In the genomic region with DNA sequence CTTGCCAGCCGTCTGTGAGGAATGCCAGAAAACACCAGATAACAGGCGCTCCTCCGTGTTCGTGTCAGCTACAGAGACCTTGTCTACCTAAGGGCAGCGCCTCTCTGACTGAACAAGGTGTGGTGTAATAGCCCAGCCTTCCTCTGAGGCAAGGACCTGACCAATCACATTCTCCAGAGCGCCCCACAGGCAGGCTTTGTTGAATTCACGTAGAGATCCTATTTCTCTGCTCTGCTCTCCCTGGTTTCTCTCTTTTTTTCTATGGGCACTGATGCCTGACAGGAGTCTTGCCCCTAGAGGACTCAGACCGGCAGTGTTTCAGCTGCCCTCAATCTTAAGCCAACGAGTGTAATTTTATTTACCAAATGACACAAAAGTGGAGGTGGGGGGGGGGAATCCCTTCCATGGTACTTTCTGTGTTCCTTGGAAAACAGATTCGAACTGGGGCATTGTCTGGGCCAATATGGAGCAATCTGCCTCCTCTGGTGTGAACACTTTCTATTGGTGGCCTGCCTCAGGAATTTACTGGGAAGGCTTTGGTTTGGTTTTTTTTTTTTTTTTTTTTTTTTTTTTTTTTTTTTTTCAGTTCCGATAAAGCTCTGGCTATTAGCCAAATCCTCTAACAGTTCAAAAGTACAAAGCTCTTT, we compare ENCODE assay signal across 9 mouse cellular contexts. TPM values are rescaled to one million over a fixed set of nuclear protein-coding genes. Genes with fewer than 3 reads are reported as not detected.
DNase-seq lines count a peak whose midpoint lies in the region; ATAC-seq and TF ChIP-seq lines count a peak whose summit lies in the region.
"Had no signal": no experiment of that assay in that cellular context is flagged by ENCODE, and none has a peak within 500 bp of the region (broad histone marks: within the 10 kb centered on the region; RNA-seq: fewer than 3 reads in every experiment).

No protein-coding gene starts in this region.

- H3K4me2 ChIP-seq in hindbrain, embryonic 12.5 days (replicated peaks): 0 out of 2 replicates have a peak overlapping the region, but pooled peaks have one; percentile 13
- peak overlapping the region; percentile 1; the same call in 1 of the 2 replicates for H3K4me2 ChIP-seq in neural tube, embryonic 15.5 days

- no peak for TF ChIP-seq CTCF in liver, adult 2 months (IDR thresholded peaks at IDR 0.05; ENCODE audit: low read depth, low read length)
- TF ChIP-seq CTCF in layer of hippocampus, adult 2 months (conservative IDR thresholded peaks at IDR 0.05): no peak

- no peak overlapping the region for H3K27ac ChIP-seq in hindbrain, embryonic 12.5 days
- H3K27ac ChIP-seq in liver, adult 2 months (replicated peaks; ENCODE audit: insufficient read depth, low read depth, low read length): peak overlapping the region; percentile 89
- no peak overlapping the region for H3K27ac ChIP-seq in neural tube, embryonic 15.5 days (replicated peaks)
- H3K27ac ChIP-seq in layer of hippocampus, adult 2 months: no peak overlapping the region

- peak overlapping the region; percentile 56 for H3K4me3 ChIP-seq in megakaryocyte, embryonic 14.5 days (replicated peaks)
- no peak overlapping the region for H3K4me3 ChIP-seq in hindbrain, embryonic 12.5 days
- H3K4me3 ChIP-seq in liver, adult 2 months (ENCODE audit: insufficient read depth, low read depth, low read length): no peak overlapping the region; the same call in 1 of the 2 replicates
- no peak overlapping the region for H3K4me3 ChIP-seq in neural tube, embryonic 15.5 days (replicated peaks)
- no peak overlapping the region for H3K4me3 ChIP-seq in layer of hippocampus, adult 2 months

- H3K27me3 ChIP-seq in megakaryocyte, embryonic 14.5 days (replicated peaks): peaks cover 1% of the 10 kb centered on the region
- H3K27me3 ChIP-seq in hindbrain, embryonic 12.5 days: no peaks in the 10 kb centered on the region
- no peaks in the 10 kb centered on the region for H3K27me3 ChIP-seq in liver, adult 2 months (ENCODE audit: control insufficient read depth, insufficient read depth, low read length)
- no peaks in the 10 kb centered on the region for H3K27me3 ChIP-seq in neural tube, embryonic 15.5 days (replicated peaks)

- H3K9ac ChIP-seq in hindbrain, embryonic 12.5 days: no peak overlapping the region
- peak overlapping the region; percentile 67 for H3K9ac ChIP-seq in liver, adult 2 months (ENCODE audit: low read depth, low read length)
- H3K9ac ChIP-seq in neural tube, embryonic 15.5 days (replicated peaks): no peak overlapping the region

- 19% methylated on average over 11 of the region's 11 CpGs for WGBS in hindbrain, embryonic 12.5 days
- WGBS in liver, adult 2 months: 3% methylated on average over 11 of the region's 11 CpGs
- 25% methylated on average over 11 of the region's 11 CpGs for WGBS in neural tube, embryonic 15.5 days

- peaks cover 21% of the 10 kb centered on the region; the same call in 1 of the 2 replicates for H3K79me2 ChIP-seq in liver, adult 2 months (ENCODE audit: control insufficient read depth, insufficient read depth, low read length)

- DNase-seq in liver, adult 2 months (ENCODE audit: extremely low read depth, low read depth, low spot score): peak; percentile 91
- DNase-seq in layer of hippocampus, postnatal 10 days (ENCODE audit: low spot score in 2 of 2): no peak
- DNase-seq in layer of hippocampus, adult 2 months (ENCODE audit: low spot score in 2 of 2): no peak
- DNase-seq: right cerebral cortex, postnatal 4 days had no signal

- H3K4me1 ChIP-seq in megakaryocyte, embryonic 14.5 days: peaks cover 20% of the 10 kb centered on the region
- peaks cover 4% of the 10 kb centered on the region; the same call in 1 of the 2 replicates for H3K4me1 ChIP-seq in hindbrain, embryonic 12.5 days
- peaks cover 17% of the 10 kb centered on the region for H3K4me1 ChIP-seq in liver, adult 2 months (ENCODE audit: control insufficient read depth, insufficient read depth, low read length)
- no peaks in the 10 kb centered on the region for H3K4me1 ChIP-seq in neural tube, embryonic 15.5 days

- ATAC-seq in megakaryocyte, adult 5-6 weeks (ENCODE audit: poor library complexity, severe bottlenecking): no peak
- no peak for ATAC-seq in hindbrain, embryonic 12.5 days (ENCODE audit: low FRiP score)
- no peak for ATAC-seq in neural tube, embryonic 15.5 days (ENCODE audit: low FRiP score)
- ATAC-seq in inflammation-experienced regulatory T-cells, adult 6 months: no peak

- no peaks in the 10 kb centered on the region for H3K9me3 ChIP-seq in megakaryocyte, embryonic 14.5 days
- no peaks in the 10 kb centered on the region for H3K9me3 ChIP-seq in hindbrain, embryonic 12.5 days (replicated peaks)
- H3K9me3 ChIP-seq in neural tube, embryonic 15.5 days (replicated peaks): no peaks in the 10 kb centered on the region

- TF ChIP-seq POLR2A in liver, adult 2 months (IDR thresholded peaks at IDR 0.05; ENCODE audit: extremely low read depth, insufficient read depth, low read length): 0 out of 2 replicates have a peak, but pooled peaks have one; percentile 45

- H3K36me3 ChIP-seq in megakaryocyte, embryonic 14.5 days (replicated peaks; ENCODE audit: low read length): no peaks in the 10 kb centered on the region
- H3K36me3 ChIP-seq in hindbrain, embryonic 12.5 days: no peaks in the 10 kb centered on the region
- peaks cover 5% of the 10 kb centered on the region; the same call in 1 of the 2 replicates for H3K36me3 ChIP-seq in liver, adult 2 months (ENCODE audit: control insufficient read depth, insufficient read depth, low read length)
- H3K36me3 ChIP-seq in neural tube, embryonic 15.5 days: no peaks in the 10 kb centered on the region

RNA-seq across cellular contexts. Expression of a gene that starts 0.5 kb away (rescaled TPM):
- polyA plus RNA-seq in megakaryocyte, embryonic 14.5 days (2012; ENCODE audit: insufficient read depth, low replicate concordance): not detected in 2 replicates
- not detected in 2 replicates for total RNA-seq in megakaryocyte, adult 5-6 weeks (2015)
- total RNA-seq in megakaryocyte, adult 5-6 weeks (2017): not detected in 2 replicates
- 0.53 and 0.92 TPM in 2 replicates for polyA plus RNA-seq in hindbrain, embryonic 12.5 days (2016; fragmentation: Nextera tagmentation; extraction: Ambion mirVana)
- 755 and 813 TPM in 2 replicates for total RNA-seq in liver, adult 2 months (2014; rRNA removed)
- polyA plus RNA-seq in liver, adult 2 months (2012; rRNA removed): 250 and 347 TPM in 2 replicates
- polyA plus RNA-seq in neural tube, embryonic 15.5 days (2015; fragmentation: Nextera tagmentation; extraction: Ambion mirVana): 0.73 and 1.1 TPM in 2 replicates
- under 1 TPM in 1 of 2 experiments, not detected in 1; 0.32 TPM for total RNA-seq in layer of hippocampus, postnatal 10 days (2021)
- polyA plus RNA-seq in inflammation-experienced regulatory T-cells, adult 6 months (2017; shearing (Covaris generic)): not detected
- not detected for total RNA-seq in layer of hippocampus, adult 2 months (2021)

RNA-seq across cellular contexts. Expression of a gene that starts 5.0 kb away (rescaled TPM):
- 15.5 and 64.1 TPM in 2 replicates for polyA plus RNA-seq in megakaryocyte, embryonic 14.5 days (2012; ENCODE audit: insufficient read depth, low replicate concordance)
- total RNA-seq in megakaryocyte, adult 5-6 weeks (2015): 8.8 and 14.9 TPM in 2 replicates
- 5.4 and 11.6 TPM in 2 replicates for total RNA-seq in megakaryocyte, adult 5-6 weeks (2017)
- polyA plus RNA-seq in hindbrain, embryonic 12.5 days (2016; fragmentation: Nextera tagmentation; extraction: Ambion mirVana): 77.1 and 80.8 TPM in 2 replicates
- 2.8 and 4.5 TPM in 2 replicates for total RNA-seq in liver, adult 2 months (2014; rRNA removed)
- polyA plus RNA-seq in liver, adult 2 months (2012; rRNA removed): 10.7 and 14.3 TPM in 2 replicates
- polyA plus RNA-seq in neural tube, embryonic 15.5 days (2015; fragmentation: Nextera tagmentation; extraction: Ambion mirVana): 45.1 and 55.5 TPM in 2 replicates
- 10 to 100 TPM; 52.7 to 58.6 TPM for total RNA-seq in layer of hippocampus, postnatal 10 days (2021)
- polyA plus RNA-seq in inflammation-experienced regulatory T-cells, adult 6 months (2017; shearing (Covaris generic)): 10 to 100 TPM; 13.5 to 14.1 (median 13.8) TPM
- total RNA-seq in layer of hippocampus, adult 2 months (2021): 10 to 100 TPM; 45.1 to 50.5 TPM

RNA-seq across cellular contexts. Expression of a gene that starts 13.8 kb away (rescaled TPM):
- polyA plus RNA-seq in megakaryocyte, embryonic 14.5 days (2012; ENCODE audit: insufficient read depth, low replicate concordance): not detected in 2 replicates
- total RNA-seq in megakaryocyte, adult 5-6 weeks (2015): not detected in 2 replicates
- 0.37 TPM in 1 of 2 replicates, not detected in the other for total RNA-seq in megakaryocyte, adult 5-6 weeks (2017)
- polyA plus RNA-seq in hindbrain, embryonic 12.5 days (2016; fragmentation: Nextera tagmentation; extraction: Ambion mirVana): 0.26 TPM in 1 of 2 replicates, not detected in the other
- 0.09 TPM in 1 of 2 replicates, not detected in the other for total RNA-seq in liver, adult 2 months (2014; rRNA removed)
- not detected in 2 replicates for polyA plus RNA-seq in liver, adult 2 months (2012; rRNA removed)
- polyA plus RNA-seq in neural tube, embryonic 15.5 days (2015; fragmentation: Nextera tagmentation; extraction: Ambion mirVana): 0.14 TPM in 1 of 2 replicates, not detected in the other
- 1 to 10 TPM in 1 of 2 experiments, under 1 TPM in 1; 0.87 to 1.1 TPM for total RNA-seq in layer of hippocampus, postnatal 10 days (2021)
- polyA plus RNA-seq in inflammation-experienced regulatory T-cells, adult 6 months (2017; shearing (Covaris generic)): under 1 TPM in 1 of 3 experiments, not detected in 2; 0.18 TPM
- 1 to 10 TPM; 1.4 to 1.6 TPM for total RNA-seq in layer of hippocampus, adult 2 months (2021)

RNA-seq across cellular contexts. Expression of a gene that starts 32.3 kb away (rescaled TPM):
- not detected in 2 replicates for polyA plus RNA-seq in megakaryocyte, embryonic 14.5 days (2012; ENCODE audit: insufficient read depth, low replicate concordance)
- total RNA-seq in megakaryocyte, adult 5-6 weeks (2015): 0.09 TPM in 1 of 2 replicates, not detected in the other
- total RNA-seq in megakaryocyte, adult 5-6 weeks (2017): not detected in 2 replicates
- polyA plus RNA-seq in hindbrain, embryonic 12.5 days (2016; fragmentation: Nextera tagmentation; extraction: Ambion mirVana): not detected in 2 replicates
- total RNA-seq in liver, adult 2 months (2014; rRNA removed): not detected in 2 replicates
- not detected in 2 replicates for polyA plus RNA-seq in liver, adult 2 months (2012; rRNA removed)
- not detected in 2 replicates for polyA plus RNA-seq in neural tube, embryonic 15.5 days (2015; fragmentation: Nextera tagmentation; extraction: Ambion mirVana)
- total RNA-seq in layer of hippocampus, postnatal 10 days (2021): not detected
- not detected for polyA plus RNA-seq in inflammation-experienced regulatory T-cells, adult 6 months (2017; shearing (Covaris generic))
- not detected for total RNA-seq in layer of hippocampus, adult 2 months (2021)

RNA-seq across cellular contexts. Expression of a gene that starts 42.2 kb away (rescaled TPM):
- 103 and 210 TPM in 2 replicates for polyA plus RNA-seq in megakaryocyte, embryonic 14.5 days (2012; ENCODE audit: insufficient read depth, low replicate concordance)
- total RNA-seq in megakaryocyte, adult 5-6 weeks (2015): 4.3 and 6.0 TPM in 2 replicates
- total RNA-seq in megakaryocyte, adult 5-6 weeks (2017): 6.1 and 7.2 TPM in 2 replicates
- 21.9 and 25.5 TPM in 2 replicates for polyA plus RNA-seq in hindbrain, embryonic 12.5 days (2016; fragmentation: Nextera tagmentation; extraction: Ambion mirVana)
- 11.2 and 30.9 TPM in 2 replicates for total RNA-seq in liver, adult 2 months (2014; rRNA removed)
- polyA plus RNA-seq in liver, adult 2 months (2012; rRNA removed): 21.7 and 23.4 TPM in 2 replicates
- 37.5 and 43.4 TPM in 2 replicates for polyA plus RNA-seq in neural tube, embryonic 15.5 days (2015; fragmentation: Nextera tagmentation; extraction: Ambion mirVana)
- 10 to 100 TPM; 20.2 to 22.4 TPM for total RNA-seq in layer of hippocampus, postnatal 10 days (2021)
- 1 to 10 TPM in 2 of 3 experiments, under 1 TPM in 1; 0.92 to 2.5 (median 1.1) TPM for polyA plus RNA-seq in inflammation-experienced regulatory T-cells, adult 6 months (2017; shearing (Covaris generic))
- total RNA-seq in layer of hippocampus, adult 2 months (2021): 10 to 100 TPM; 25.2 to 25.8 TPM

Comparison
In these comparisons a context has a peak if more than half of its experiments do, and no peak if none do; other contexts are left out.
1. RNA of a gene that starts 0.5 kb away (polyA plus RNA-seq): 250 to 347 TPM in liver, adult 2 months; 0.53 to 0.92 TPM in hindbrain, embryonic 12.5 days, 0.73 to 1.1 TPM in neural tube, embryonic 15.5 days, not detected in megakaryocyte, embryonic 14.5 days and not detected in inflammation-experienced regulatory T-cells, adult 6 months; every median in the first group is over 100 times any median in the second.